Mouse (Mus musculus) heart, adult 18-20 months (tissue): ENCODE results near the gene Prss36. TPM values are rescaled to one million over a fixed set of nuclear protein-coding genes. Genes with fewer than 3 reads are reported as not detected.

Source experiments
- DNase-seq, 2 experiments: peaks; one replicate each; pipeline ENCODE4 v3.0.0; 2021 to 2022; ENCODE audit warnings: mixed read lengths in 1 of 2
- total RNA-seq, 2 experiments: library from RNA; stranded (reverse); gene quantifications; 2 replicates each; pipeline ENCODE4 v1.2.3; 2021

Gene Prss36
- total RNA-seq, 2 experiments from 2014 or later, result 8.5 to 9.3 TPM

DNA sequence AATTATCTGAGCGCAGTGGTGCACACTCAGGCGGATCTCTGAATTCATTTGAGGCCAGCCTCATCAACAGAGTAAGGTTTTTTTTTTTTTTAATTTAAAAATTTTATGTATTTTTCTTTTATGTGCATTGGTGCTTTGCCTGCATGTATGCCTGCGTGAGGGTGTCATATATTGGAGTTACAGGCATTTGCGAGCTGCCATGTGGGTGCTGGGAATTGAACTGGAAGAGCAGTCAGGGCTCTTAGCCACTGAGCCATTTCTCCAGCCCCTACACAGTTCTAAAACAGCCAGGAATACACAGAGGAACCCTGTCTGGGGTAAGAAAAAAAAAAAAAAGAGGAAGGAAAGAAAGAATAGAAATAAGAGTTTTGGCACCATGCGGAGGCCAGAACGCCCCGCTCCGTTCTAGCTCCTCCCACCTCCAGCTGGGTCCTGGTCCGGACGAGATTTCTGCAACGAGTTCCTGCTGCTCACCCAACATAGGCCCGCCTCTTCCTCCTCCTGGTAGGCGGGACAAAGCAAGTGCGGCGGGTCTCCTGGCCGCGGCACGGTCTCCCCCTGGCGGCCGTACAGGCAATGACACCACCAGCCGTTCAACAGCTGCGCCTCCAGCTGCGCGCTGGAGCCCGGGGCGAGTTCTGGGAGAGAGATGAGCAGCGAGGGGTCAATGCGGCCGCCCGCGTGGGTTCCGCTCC, 11.3 kb downstream of the Prss36 start:
- DNase-seq, result peak; percentile 96 to 98

GRCm38 (mm10) chr7:127934075-127934474, 12.4 kb downstream of the Prss36 start:
- no peak for DNase-seq

DNA sequence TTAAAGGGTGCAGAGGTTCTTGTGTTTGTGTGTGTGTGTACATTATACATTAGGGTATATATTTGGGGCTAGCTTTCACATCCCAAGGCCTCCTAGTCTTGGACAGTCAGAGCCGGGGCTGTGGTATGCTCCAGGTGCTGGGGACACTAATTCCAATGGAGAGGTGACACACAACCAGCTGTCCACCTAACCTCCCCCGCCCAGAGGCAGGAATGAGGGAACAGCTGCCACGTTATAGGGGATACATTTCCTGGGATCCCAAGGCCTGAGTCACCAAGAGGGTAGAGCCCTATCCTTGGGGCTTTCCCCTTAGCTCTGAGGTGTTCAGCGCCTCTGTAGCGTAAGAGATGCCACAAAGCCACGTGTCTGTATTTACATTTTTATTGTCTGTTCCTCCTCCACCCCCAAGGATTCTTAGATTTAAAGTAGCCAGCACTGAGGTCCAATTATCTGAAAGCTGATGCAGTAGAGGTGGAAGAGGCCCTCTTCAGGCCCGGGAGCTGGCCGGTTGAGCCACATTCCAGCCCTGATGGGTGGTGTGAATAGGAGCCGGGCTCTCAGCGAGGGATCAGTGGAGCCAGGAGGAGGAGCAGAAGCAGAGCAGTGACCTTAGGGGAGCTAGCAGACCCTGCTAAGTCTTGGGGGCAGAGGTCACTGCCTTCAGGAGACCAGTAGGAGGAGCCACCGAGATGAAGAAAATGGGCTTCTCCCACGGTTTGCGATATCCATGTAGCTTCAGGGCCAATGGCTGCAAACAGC, 14.1 kb downstream of the Prss36 start:
- no peak for DNase-seq

DNA sequence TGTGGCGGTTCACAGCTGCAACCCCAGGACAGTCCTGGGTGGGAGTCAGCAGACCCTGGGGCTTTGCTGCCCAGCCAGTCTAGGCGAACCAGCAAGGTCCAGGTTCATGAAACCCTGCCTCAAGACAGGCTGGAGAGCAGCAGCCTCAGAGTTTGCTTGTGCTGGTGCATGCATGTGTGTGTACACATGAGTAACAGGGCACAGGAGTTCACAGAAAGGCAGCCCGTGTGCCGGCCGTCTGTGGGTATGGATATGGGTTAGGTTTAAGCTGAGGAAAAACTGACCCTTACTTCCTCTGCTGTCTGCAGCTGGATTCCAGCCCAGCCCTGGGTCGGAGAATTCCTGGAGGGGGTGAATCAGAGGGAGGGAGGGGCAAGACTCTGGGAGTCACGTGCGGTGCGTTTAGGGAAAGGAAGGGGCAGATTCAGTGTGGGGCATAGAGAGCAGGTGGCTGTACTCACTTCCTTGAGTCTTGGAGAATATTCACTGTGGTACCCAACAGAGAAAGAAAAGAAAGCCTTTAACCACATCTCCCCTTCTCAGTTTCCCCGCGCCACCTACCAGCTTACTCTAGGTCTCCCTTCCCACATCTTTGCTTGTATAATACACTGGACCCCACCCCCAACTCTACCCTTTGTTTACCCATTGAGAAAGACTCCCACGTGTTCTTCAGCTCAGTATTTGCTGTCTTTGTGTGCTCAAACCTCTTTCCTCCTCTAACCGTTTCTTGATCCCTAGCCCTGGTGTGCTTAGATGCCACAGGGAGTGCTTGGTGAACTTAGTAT, 15.0 kb downstream of the Prss36 start:
- DNase-seq, result peak; percentile 26 to 53

- DNase-seq, result no peak
Measured at GRCm38 (mm10) chr7:127930636-127931035, 15.9 kb downstream of the Prss36 start.

- DNase-seq, result no peak
Measured at GRCm38 (mm10) chr7:127929923-127930322, 16.6 kb downstream of the Prss36 start, which contains the start of gene Prss8. Gene Prss8, minus strand, starts transcription at chr7:127930104.

DNA sequence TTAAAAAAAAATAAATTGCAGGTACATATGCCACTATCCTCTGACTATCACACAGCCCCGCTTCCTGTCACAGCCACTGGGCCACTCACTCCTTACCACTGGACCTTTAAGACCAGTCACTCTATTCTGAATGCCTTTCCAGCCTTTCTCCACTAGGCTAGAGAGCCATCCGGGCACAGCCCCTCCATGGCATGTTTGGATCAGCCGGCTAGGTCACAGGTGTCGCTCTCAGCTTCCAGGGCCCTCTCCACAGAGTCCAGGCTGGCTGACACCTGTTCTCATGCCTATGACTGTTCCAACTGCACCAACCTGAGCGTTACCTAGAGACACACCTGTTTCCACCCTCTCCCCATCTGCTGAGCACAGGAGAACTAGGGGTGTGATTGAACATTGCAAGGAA, 17.9 kb downstream of the Prss36 start:
- no peak for DNase-seq

DNA sequence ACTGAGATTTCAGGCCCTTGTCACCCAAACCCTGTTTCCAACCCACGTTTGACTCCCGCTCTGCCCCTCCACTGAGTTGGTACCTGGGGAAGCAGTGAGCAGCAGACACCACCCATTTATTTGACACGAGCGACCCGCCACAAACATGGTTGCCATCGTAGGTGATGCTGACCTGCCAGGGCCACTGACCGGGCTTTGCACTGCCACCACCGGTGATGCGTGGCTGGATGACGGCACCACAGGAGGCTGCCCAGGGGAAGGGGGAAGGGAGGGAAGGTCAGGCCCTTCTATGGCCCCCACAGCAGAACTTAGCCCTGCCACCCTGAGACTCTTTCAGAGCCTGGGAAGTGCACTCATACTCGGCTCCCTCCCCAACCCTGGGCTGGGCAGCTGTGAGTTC, 18.8 kb downstream of the Prss36 start:
- DNase-seq, result no peak

GRCm38 (mm10) chr7:127926846-127927245, 19.7 kb downstream of the Prss36 start:
- no peak for DNase-seq

GRCm38 (mm10) chr7:127926066-127926465, 20.5 kb downstream of the Prss36 start:
- no peak for DNase-seq

GRCm38 (mm10) chr7:127925252-127925651, 21.3 kb downstream of the Prss36 start:
- no peak for DNase-seq

DNA sequence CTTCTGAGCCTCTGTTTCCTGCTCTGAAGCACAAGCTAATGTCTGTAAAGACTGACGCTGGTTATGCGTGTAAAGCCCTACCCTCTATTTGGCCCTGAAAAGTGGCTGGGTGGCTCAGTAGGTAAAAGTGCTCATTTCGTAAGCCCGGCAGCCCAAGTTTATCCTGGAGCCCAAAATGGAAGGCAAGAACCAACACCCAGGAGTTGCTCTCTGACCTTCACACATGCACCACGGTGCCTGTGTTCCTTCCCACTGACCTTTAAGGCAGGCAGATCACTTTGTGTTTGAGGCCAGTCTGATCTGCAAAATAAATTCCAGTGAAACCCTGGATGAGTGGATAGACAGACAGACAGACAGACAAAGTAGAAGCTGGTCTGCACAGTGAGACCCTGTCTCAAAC, 22.8 kb downstream of the Prss36 start:
- DNase-seq, result no peak

DNA sequence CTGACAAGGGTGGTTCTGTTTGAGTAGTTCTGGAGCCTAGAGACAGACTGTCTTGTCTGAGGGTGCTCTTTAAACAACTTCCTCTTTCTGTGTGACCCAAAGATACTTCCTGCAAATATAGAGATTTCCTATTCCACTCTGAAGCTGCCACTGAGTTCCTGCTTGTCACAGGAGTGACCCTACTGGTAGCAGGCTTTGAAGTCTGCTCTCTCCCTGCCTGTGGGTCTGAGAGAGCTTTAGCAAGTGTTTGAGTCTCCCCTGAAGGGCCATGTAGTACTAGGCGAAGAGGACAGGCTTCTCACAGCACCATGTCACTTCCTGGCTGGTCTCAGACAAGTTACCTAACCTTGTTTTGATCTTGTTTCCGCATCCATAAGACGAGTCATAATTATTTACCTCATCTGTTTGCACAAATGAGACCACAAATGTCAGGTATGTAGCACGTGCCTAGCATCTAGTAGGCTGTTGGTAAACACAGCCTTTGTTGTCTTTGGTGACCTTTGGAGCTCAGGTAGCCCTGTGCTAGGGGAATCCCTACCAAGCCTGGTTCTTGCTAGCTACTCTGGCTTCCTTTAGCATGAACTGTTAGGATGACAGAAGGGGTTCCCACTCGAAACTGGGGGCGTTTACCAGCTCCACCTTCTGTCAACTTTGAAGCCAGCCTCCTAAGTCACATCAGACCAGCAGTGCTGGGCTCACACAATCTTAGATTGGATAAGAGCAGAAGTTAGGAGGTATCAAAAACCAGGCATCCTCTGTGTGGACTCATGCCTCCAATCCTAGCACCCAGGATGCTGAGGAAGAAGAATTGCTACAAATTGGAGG, 23.9 kb downstream of the Prss36 start:
- DNase-seq, result no peak

DNA sequence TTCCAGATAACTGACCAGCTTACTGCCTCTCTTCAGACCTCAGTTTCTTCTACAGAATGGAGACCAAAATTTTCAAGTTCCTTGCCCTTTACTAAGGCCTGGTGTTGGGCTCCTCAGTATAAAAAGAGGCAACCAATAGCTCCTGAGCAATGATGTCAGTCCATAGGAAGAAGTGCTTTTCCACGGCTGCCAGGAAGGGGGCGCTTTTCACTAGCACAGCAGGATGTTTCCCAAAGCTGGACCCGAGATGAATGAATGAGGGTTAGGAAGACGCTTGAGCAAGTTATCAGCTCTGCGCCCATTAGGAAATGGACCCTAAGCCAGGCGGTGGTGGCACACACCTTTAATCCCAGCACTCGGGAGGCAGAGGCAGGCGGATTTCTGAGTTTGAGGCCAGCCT, 25.0 kb downstream of the Prss36 start:
- DNase-seq, result peak in 1 of 2 experiments; percentile 24

- no peak for DNase-seq
Measured at GRCm38 (mm10) chr7:127919290-127919689, 27.2 kb downstream of the Prss36 start.

DNA sequence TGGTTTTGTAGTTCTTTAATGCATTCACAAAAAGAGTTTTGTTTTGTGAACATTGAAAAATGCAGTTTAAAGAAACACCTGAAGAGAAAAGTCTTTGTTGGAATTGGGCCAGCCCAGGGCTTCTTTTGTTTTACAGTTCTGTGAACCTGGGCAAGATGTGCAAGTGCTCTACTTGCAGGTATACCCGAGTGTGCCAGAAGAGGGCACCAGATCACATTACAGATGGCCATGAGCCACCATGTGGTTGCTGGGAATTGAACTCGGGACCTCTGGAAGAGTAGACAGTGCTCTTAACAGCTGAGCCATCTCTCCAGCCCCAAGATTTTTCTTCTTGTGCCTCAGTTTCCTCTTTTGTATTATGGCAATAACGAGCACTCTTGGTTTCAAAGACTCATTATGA, 28.3 kb downstream of the Prss36 start:
- peak in 1 of 2 experiments; percentile 46 for DNase-seq

- DNase-seq, result no peak
Measured at GRCm38 (mm10) chr7:127915293-127915692, 31.2 kb downstream of the Prss36 start.

DNA sequence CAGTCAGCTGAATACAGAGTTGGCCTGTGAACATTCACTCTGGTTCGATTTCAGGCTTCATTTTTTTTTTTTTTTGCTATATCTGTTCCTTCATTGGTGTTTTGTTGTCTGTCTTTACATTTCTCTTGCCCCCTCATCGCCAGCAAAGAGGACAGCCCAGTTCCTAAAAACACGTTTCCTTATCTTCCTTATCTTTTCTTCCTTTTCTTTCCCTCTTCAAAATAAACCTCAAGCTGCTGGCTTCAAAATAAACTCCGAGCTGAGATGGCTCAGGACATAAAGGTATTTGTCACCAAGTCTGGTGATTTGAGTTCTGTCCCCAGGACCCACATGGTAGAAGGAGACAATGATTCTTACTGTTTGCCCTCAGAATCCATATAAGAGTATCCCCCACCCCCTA, 33.6 kb downstream of the Prss36 start:
- no peak for DNase-seq

DNA sequence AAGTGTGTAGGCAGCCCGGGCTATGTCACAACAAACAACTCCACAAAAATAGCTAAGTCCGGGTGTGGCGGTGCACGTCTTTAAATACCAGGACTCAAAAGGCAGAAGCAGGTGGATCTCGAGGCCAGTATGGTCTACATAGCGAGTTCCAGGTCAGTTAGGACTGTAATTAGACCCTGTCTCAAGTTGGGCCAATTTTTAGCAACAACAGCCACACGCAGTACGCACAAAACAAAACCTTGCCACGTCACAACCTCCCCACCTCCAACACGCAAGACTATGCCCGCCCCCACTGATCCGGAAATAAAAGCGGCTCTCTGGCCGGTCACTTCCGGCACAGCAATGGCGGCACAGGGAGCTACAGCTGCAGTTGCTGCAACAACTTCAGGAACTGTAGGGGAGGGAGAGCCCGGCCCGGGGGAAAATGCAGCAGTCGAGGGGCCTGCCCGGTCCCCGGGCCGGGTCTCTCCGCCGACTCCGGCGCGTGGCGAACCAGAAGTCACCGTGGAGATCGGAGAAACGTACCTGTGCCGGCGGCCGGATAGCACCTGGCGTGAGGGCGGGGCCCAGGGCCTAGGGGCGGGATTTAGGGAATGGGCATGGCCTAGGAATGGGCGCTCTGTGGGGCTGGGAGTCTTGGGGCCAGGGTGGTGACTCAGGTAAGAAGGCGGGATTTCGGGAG, 34.2 kb downstream of the Prss36 start, which contains the start of gene Kat8:
Gene Kat8 (plus strand): TSS at position 327 of the 682 bp plus-strand sequence.
- peak; percentile 91 to 94 for DNase-seq

DNA sequence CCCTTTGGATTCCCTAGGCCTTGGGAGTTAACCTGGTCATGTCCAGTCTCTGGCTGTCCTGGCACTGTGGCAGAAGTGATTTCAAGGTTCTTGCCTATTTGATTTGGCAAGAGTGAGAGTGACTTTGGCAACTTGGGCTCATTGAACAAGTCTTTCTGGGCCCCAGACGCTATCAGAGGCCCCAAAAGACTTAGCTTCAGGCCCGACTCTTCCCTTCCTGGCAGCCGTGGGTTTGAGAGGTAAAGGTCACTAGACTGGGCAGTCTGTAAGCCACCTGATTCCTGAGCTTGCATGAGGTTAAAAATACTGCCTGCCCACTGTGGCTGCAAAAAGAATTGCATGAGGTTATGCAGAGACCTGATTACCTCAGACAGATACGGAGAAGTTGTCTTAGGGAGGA, 37.9 kb downstream of the Prss36 start:
- no peak for DNase-seq

GRCm38 (mm10) chr7:127907939-127908338, 38.6 kb downstream of the Prss36 start:
- no peak for DNase-seq
